Mouse (Mus musculus) limb, embryonic 15.5 days (tissue): ENCODE results near the gene 4933434E20Rik. TPM values are rescaled to one million over a fixed set of nuclear protein-coding genes. Genes with fewer than 3 reads are reported as not detected.

Source experiments
- ATAC-seq: fragments of 200-750 bp; cut with Nextera tagmentation; 2 replicates; pipeline ENCODE4 v1.8.0; 2017; ENCODE audit warnings: low read depth, moderate TSS enrichment; ENCODE audit not compliant: insufficient number of reproducible peaks, low FRiP score, low TSS enrichment
- H3K27ac ChIP-seq: fragments of 300-500 bp; sonication (generic); 2 replicates; pipeline ENCODE4 v1.5.1; 2015; ENCODE audit warnings: moderate library complexity, mild to moderate bottlenecking, inconsistent platforms
- H3K27me3 ChIP-seq: fragments of 300-500 bp; sonication (generic); 2 replicates; pipeline ENCODE4 v1.6.1; 2015; ENCODE audit warnings: inconsistent platforms
- H3K36me3 ChIP-seq: fragments of 300-500 bp; sonication (generic); 2 replicates; pipeline ENCODE4 v1.6.1; 2015; ENCODE audit warnings: inconsistent platforms
- H3K4me1 ChIP-seq: fragments of 300-500 bp; sonication (generic); 2 replicates; pipeline ENCODE4 v1.6.1; 2015; ENCODE audit warnings: inconsistent platforms
- H3K4me2 ChIP-seq: fragments of 300-500 bp; sonication (generic); 2 replicates; pipeline ENCODE4 v1.6.1; 2015; ENCODE audit warnings: mild to moderate bottlenecking, inconsistent platforms
- H3K4me3 ChIP-seq: fragments of 300-500 bp; sonication (generic); 2 replicates; pipeline ENCODE4 v1.5.1; 2015; ENCODE audit warnings: mild to moderate bottlenecking, inconsistent platforms
- H3K9ac ChIP-seq: fragments of 300-500 bp; sonication (generic); 2 replicates; pipeline ENCODE4 v1.6.1; 2015; ENCODE audit warnings: inconsistent platforms
- H3K9me3 ChIP-seq: fragments of 300-500 bp; sonication (generic); 2 replicates; pipeline ENCODE4 v1.6.1; 2016; ENCODE audit warnings: inconsistent platforms
- WGBS: fragments of 180-500 bp; shearing (Covaris S2); methylation state at CpG from one replicate; pipeline ENCODE4 v1.1.7; 2015; 5-methylcytosine and 5-hydroxymethylcytosine counted together
- polyA plus RNA-seq: library from polyadenylated mRNA; unstranded; fragments of >200 nt; fragmentation: Nextera tagmentation; extraction: Ambion mirVana; gene quantifications from 2 replicates; pipeline ENCODE4 v1.2.1, GENCODE M21; 2015

The 4933434E20Rik gene
- 126 and 140 TPM in 2 replicates for polyA plus RNA-seq

DNA sequence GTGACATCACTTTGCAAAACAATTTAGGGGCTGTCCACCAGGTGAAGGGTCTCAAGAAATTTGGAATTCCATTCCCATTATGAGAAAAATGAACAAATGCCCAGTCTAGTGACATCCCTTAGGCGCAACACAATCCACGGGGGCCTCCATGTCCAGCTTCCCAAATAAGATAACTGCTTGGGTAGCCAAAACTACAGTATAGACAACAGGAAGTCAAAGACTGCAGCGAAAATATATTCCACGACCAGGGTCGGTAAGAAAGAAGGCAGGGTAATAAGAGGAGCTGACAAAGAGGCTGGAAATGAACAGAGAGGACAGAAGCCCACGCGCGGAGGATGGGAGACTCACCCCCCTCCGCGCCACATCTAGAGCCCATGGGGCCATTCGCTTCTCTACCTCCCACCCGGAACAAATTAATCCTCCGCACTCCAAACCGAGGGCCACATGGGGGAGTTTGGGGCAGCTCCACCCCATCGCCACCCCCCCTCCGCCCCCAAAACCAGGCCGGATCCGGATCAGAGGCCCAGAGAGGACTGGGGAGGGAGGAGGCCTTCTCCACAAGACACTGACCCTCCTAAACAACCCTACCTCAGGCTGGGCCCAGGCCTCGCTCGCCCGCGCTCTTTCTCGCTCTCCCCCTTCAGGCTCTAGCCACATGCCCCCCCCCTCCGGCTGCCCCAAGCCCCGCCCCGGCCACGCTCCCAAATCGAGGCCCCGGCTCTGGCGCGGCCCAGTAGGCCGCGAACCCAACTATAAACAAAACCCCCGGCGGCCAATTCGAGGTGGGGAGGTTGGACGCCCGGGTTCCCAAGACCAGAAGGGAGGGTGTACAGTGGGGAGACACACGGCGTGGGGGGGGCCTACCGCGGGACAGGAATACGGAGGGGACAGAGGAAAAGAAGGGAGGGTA is at the start of gene 4933434E20Rik:
TSS of gene 4933434E20Rik (plus strand) at position 196 of the 910 bp plus-strand sequence.
- H3K27me3 ChIP-seq = no peaks in the 10 kb centered on the region
- under 1% methylated on average over 42 of the region's 43 CpGs for WGBS
- peak within 1 kb of the TSS; percentile 97 for H3K27ac ChIP-seq
- H3K4me1 ChIP-seq = peaks cover 20% of the 10 kb centered on the region
- H3K4me2 ChIP-seq = peak within 1 kb of the TSS; percentile 55
- ATAC-seq = peak; percentile 72
- peak within 1 kb of the TSS; percentile 93 for H3K9ac ChIP-seq
- H3K36me3 ChIP-seq = peaks cover 24% of the 10 kb centered on the region
- no peaks in the 10 kb centered on the region for H3K9me3 ChIP-seq
- peak within 1 kb of the TSS; percentile 81 for H3K4me3 ChIP-seq

GRCm38 (mm10) chr3:90004091-90004796 is 47.2 kb upstream of the 4933434E20Rik start:
- 45% methylated on average over 3 of the region's 3 CpGs for WGBS
- no peaks in the 10 kb centered on the region for H3K9me3 ChIP-seq
- H3K4me2 ChIP-seq = no peak overlapping the region
- no peak for ATAC-seq
- H3K9ac ChIP-seq = no peak overlapping the region
- no peak overlapping the region for H3K27ac ChIP-seq
- peaks cover 74% of the 10 kb centered on the region for H3K36me3 ChIP-seq
- no peak overlapping the region for H3K4me3 ChIP-seq
- peaks cover 8% of the 10 kb centered on the region for H3K4me1 ChIP-seq
- H3K27me3 ChIP-seq = no peaks in the 10 kb centered on the region

- Histone ChIP-seq H3K4me2 (no peak overlapping the region), H3K27ac (no peak overlapping the region), H3K27me3 (no peaks in the 10 kb centered on the region), H3K9me3 (no peaks in the 10 kb centered on the region), H3K4me1 (no peaks in the 10 kb centered on the region), H3K4me3 (no peak overlapping the region), H3K9ac (no peak overlapping the region), H3K36me3 (peaks cover 92% of the 10 kb centered on the region)
- WGBS = 76% methylated on average over 2 of the region's 2 CpGs
- no peak for ATAC-seq
Observed at GRCm38 (mm10) chr3:90010291-90010690, 41.1 kb upstream of the 4933434E20Rik start.

DNA sequence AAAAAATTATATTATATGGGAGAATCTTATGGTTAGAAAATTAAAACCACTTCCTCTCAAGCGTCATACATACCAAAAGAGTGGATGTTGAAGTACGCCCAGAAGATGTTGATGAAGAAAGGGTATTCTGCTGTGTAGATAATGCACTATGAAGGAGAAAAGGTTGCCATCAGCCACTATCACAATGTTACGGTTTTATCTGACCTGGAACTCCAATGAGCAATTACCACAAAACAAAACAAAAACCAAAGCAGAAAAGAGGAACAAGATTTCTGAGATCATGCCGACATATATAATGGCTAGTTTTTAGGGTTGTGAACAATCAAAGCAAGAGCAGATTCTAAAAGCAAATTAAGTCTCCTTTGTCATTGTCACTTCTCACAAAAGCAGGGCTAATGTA is 34.8 kb upstream of the 4933434E20Rik start:
- Histone ChIP-seq H3K9me3 (no peaks in the 10 kb centered on the region), H3K9ac (no peak overlapping the region), H3K27ac (no peak overlapping the region), H3K4me3 (no peak overlapping the region), H3K36me3 (peaks cover 95% of the 10 kb centered on the region), H3K27me3 (no peaks in the 10 kb centered on the region), H3K4me2 (no peak overlapping the region), H3K4me1 (no peaks in the 10 kb centered on the region)
- WGBS = 92% methylated on average over 4 of the region's 4 CpGs
- no peak for ATAC-seq

DNA sequence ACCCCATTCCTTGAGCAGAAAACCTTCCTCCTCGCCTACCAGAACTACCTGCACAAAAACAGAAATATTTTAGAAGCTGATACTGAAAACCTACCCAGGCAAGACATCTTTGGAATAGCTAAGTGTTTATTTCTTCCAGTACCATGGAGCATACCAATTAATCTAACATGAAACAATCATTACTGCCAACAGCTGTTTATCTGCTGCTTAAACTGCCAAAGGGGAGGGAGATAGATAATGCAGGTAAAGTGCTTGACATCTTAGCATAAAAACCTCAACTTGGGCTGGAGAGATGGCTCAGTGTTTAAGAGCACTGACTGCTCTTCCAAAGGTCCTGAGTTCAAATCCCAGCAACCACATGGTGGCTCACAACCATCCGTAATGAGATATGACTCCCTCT is 16.8 kb upstream of the 4933434E20Rik start:
- no peaks in the 10 kb centered on the region for H3K27me3 ChIP-seq
- H3K4me1 ChIP-seq = no peaks in the 10 kb centered on the region
- H3K4me3 ChIP-seq = no peak overlapping the region
- H3K36me3 ChIP-seq = peaks cover 72% of the 10 kb centered on the region
- H3K9ac ChIP-seq = no peak overlapping the region
- H3K9me3 ChIP-seq = no peaks in the 10 kb centered on the region
- no peak overlapping the region for H3K27ac ChIP-seq
- H3K4me2 ChIP-seq = no peak overlapping the region
- WGBS = 89% methylated on average over 2 of the region's 2 CpGs
- ATAC-seq = no peak

- ATAC-seq = no peak
Observed at GRCm38 (mm10) chr3:90036263-90036662, 15.2 kb upstream of the 4933434E20Rik start.

GRCm38 (mm10) chr3:90049691-90050090 is 1.7 kb upstream of the 4933434E20Rik start:
- WGBS = 52% methylated on average over 3 of the region's 3 CpGs
- H3K4me2 ChIP-seq = no peak overlapping the region
- no peak overlapping the region for H3K4me3 ChIP-seq
- no peak for ATAC-seq
- no peak overlapping the region for H3K27ac ChIP-seq
- no peak overlapping the region for H3K9ac ChIP-seq
- peaks cover 24% of the 10 kb centered on the region for H3K36me3 ChIP-seq
- no peaks in the 10 kb centered on the region for H3K27me3 ChIP-seq
- peaks cover 18% of the 10 kb centered on the region for H3K4me1 ChIP-seq
- H3K9me3 ChIP-seq = no peaks in the 10 kb centered on the region

More at GRCm38 (mm10) chr3:90036263-90036662, 15.2 kb upstream of the 4933434E20Rik start:
- Histone ChIP-seq H3K27ac (no peak overlapping the region), H3K4me2 (no peak overlapping the region), H3K4me1 (no peaks in the 10 kb centered on the region), H3K9me3 (no peaks in the 10 kb centered on the region), H3K9ac (no peak overlapping the region), H3K4me3 (no peak overlapping the region), H3K27me3 (no peaks in the 10 kb centered on the region), H3K36me3 (peaks cover 72% of the 10 kb centered on the region)
- WGBS = 100% methylated on average over 1 of the region's 1 CpGs

DNA sequence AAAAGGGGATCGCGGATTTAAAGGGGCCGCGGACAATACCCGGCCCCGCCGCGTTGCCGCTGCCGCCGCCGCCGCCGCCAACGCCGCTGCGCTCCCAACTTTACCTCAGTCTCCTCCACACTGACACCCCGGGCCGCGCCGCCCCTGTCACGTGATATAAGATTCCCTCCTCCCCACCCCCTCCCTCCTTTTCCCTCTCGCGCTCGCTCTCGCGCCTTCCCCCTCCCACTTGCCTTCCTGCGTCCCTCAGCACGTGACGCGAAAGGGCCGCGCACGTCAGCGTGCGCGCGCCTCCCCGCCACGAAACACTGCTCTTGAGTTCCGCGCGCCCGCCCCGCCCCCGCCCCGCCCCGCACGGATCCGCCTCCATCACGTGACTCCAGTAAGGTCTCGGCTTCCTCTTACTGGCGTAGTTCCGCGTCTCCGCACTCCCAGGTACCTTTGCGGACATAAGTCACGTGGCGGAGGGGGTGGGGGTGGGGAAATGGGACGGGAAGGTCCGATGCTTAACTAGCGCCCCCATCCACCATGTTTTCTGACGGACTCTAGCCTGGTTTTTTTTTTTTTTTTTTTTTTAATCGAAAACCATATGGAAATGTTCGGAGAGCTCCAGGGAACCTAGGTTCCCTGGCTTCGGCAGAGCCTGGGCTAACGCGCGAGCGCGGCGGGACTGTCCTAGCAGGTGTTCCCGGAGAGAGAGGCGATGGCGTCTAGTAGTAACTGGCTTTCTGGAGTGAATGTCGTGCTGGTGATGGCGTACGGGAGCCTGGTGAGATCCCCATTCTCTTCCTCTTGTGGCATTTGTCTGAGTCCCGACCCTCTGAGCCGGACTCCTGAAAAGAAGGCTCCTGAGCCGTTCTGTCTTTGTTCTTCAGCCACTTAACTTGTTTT is 1.2 kb downstream of the 4933434E20Rik start, which contains the start of gene Ubap2l:
TSS of gene Ubap2l (minus strand) at position 278 of the 891 bp plus-strand sequence.
- H3K9ac ChIP-seq = peak within 1 kb of the TSS; percentile 93
- H3K9me3 ChIP-seq = no peaks in the 10 kb centered on the region
- H3K27ac ChIP-seq = peak within 1 kb of the TSS; percentile 97
- H3K27me3 ChIP-seq = no peaks in the 10 kb centered on the region
- H3K4me3 ChIP-seq = peak within 1 kb of the TSS; percentile 81
- peak; percentile 94 for ATAC-seq
- WGBS = 0% methylated on average over 77 of the region's 81 CpGs
- H3K4me2 ChIP-seq = peak within 1 kb of the TSS; percentile 55
- peaks cover 28% of the 10 kb centered on the region for H3K36me3 ChIP-seq
- peaks cover 20% of the 10 kb centered on the region for H3K4me1 ChIP-seq

DNA sequence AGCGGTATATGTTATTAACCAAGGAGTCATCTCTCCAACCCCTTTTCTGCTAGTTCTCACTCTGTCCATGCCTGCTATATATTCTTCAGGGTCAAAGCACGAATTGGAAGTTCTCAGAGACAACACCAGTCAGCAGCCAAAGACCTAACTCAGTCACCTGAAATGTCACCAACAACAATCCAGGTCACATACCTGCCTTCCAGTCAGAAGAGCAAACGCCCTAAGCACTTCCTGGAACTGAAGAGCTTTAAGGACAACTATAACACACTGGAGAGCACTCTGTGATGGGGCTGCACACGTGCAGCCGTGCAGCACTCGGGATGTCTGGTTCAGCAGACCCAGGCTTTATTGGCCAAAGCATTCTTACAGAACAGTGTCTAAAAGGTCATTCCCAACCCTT is 10.1 kb downstream of the 4933434E20Rik start:
- 89% methylated on average over 6 of the region's 6 CpGs for WGBS

DNA sequence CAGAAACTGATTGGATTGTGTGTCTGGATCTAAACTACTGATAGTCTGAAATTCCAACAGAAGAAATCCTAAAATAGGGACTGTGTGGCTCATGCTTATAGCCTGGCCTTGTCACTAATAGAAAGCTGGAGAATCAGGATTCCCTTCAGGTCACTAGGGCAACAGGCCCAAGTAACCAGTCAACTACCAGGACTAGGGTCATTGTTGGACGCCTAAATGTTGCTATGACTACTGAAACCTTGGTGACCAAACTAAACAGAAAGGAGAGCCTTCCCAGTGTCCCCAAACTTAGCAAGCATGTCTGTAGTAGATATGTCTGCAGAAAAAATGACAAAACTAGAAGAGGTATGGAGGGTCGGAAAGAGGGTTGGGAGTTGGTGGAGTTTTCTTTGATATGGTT is 11.1 kb downstream of the 4933434E20Rik start:
- Histone ChIP-seq H3K4me1 (no peaks in the 10 kb centered on the region), H3K4me2 (no peak overlapping the region), H3K4me3 (no peak overlapping the region), H3K27ac (no peak overlapping the region), H3K27me3 (no peaks in the 10 kb centered on the region), H3K9me3 (no peaks in the 10 kb centered on the region), H3K36me3 (peaks cover 45% of the 10 kb centered on the region), H3K9ac (no peak overlapping the region)
- 71% methylated on average over 2 of the region's 2 CpGs for WGBS
- no peak for ATAC-seq

More for the DNA sequence above, 10.1 kb downstream of the 4933434E20Rik start:
- Histone ChIP-seq H3K4me3 (no peak overlapping the region), H3K9me3 (no peaks in the 10 kb centered on the region), H3K27me3 (no peaks in the 10 kb centered on the region), H3K9ac (no peak overlapping the region), H3K36me3 (peaks cover 55% of the 10 kb centered on the region), H3K27ac (no peak overlapping the region), H3K4me2 (no peak overlapping the region), H3K4me1 (no peaks in the 10 kb centered on the region)
- ATAC-seq = no peak

- Histone ChIP-seq H3K36me3 (peaks cover 39% of the 10 kb centered on the region), H3K4me2 (no peak overlapping the region), H3K4me3 (no peak overlapping the region), H3K27ac (no peak overlapping the region), H3K9ac (no peak overlapping the region), H3K27me3 (no peaks in the 10 kb centered on the region), H3K9me3 (no peaks in the 10 kb centered on the region), H3K4me1 (no peaks in the 10 kb centered on the region)
- WGBS = 82% methylated on average over 3 of the region's 3 CpGs
- no peak for ATAC-seq
Observed at GRCm38 (mm10) chr3:90064383-90064782, 12.9 kb downstream of the 4933434E20Rik start.
